Mouse (Mus musculus): ENCODE data around the gene Fbn1.

The Fbn1 gene

GRCm38 (mm10) chr2:125501526-125501925 is 6.3 kb downstream of the Fbn1 start:
- no peak for DNase-seq (ENCODE audit: low spot score)

- DNase-seq (ENCODE audit: low spot score): no peak
Measured at GRCm38 (mm10) chr2:125498216-125498615, 9.6 kb downstream of the Fbn1 start.

GRCm38 (mm10) chr2:125496696-125497095 is 11.1 kb downstream of the Fbn1 start:
- no peak for DNase-seq (ENCODE audit: low spot score)

GRCm38 (mm10) chr2:125494831-125495812 is 12.7 kb downstream of the Fbn1 start:
- DNase-seq (ENCODE audit: low spot score): no peak

- DNase-seq (ENCODE audit: low spot score): no peak
Measured at GRCm38 (mm10) chr2:125494291-125494690, 13.5 kb downstream of the Fbn1 start.

DNA sequence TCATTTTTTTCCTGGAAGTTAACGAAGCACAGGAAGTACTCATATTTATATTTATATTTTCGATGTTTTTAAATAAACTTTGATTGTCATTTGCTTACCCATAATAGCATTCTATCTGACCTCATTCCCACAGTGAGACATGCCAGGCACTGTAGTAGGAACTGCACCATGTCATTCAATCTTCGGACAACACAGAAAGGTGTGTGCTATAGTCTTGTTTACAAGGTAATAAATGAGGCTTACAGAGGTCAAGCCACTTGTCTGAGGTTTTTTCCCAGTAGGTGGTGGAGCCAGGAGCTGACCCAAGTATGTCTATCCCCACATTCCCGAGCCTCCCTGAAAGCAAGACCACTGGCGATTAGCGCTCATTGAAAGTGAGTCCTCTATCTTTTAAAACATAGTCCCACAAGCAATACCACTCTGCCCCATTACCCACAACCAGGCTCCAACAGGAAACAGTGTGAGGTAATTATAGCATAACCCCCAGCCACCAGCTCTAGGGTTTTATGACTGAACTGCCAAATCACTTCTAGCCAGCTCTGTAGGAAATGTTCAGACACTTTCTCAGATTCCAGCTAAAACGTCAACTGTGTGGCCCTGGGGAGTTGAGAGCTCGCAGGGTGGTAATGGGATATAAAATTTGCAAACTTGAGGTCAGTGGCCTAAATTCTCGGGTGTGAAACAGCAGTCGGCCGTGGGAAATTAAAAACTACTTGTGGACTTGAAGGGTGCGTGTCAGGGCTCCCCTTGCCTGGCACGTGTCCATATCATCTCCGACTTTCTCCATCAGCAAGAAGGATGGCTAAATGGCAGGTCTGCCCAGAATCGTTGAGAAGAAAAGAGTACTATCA is 15.5 kb downstream of the Fbn1 start:
- DNase-seq (ENCODE audit: low spot score): no peak

DNA sequence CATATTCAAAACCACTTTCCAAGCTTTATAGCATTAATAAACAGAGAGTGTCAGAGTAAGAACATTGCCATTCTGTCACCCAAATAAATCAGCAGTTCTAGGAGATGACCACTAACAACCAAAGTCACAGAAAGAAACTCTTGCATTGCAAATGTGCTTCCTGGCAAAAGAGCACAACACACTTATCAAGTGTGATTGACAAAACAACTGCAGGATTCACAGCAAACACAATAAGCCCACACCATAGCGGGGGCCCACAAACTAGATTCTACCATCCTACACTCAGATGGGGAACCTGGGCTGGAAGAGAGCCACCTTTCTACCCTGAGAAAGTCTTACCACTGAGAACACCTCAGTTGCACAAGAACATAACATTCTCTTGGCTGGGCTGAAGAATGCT is 17.8 kb downstream of the Fbn1 start:
- no peak for DNase-seq (ENCODE audit: low spot score)

DNA sequence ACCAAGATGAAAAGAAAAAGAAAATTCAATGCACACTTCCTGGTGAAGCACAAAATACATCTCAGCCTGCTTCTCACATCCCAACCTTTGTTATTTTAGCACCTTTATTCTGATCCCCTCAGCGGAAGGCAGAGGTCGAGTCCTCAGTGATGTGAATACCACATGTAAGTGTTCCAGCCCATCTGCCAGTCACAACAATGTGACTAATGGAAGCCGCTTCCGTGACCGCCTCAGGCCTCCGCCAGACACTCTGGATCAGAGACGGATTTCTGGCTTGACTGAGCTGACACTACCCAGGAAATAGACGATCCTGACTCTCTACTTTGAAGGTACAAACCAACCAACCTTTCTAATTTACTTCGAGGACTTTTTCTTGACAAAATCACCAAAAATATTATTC is 22.9 kb downstream of the Fbn1 start:
- DNase-seq (ENCODE audit: low spot score): no peak

DNA sequence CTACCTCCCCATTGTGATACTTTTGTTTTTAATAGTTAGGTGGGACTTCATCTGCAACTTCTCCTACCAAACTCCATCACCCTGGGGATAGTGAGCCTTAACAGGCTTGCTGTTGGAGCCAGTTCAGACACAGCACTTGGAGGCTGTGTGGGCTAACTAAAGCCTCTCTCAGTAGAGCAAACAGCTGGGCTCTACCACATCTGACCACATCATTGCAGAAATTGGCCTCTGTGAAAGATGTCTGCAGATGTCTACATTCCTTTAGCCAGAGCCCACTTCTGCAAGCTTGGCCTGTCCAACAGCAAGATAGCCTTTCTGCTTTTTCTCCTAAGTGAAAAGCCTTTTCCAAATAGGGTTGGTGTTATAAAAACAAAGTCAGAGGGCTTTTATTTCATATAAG is 23.6 kb downstream of the Fbn1 start:
- DNase-seq (ENCODE audit: low spot score): no peak

DNA sequence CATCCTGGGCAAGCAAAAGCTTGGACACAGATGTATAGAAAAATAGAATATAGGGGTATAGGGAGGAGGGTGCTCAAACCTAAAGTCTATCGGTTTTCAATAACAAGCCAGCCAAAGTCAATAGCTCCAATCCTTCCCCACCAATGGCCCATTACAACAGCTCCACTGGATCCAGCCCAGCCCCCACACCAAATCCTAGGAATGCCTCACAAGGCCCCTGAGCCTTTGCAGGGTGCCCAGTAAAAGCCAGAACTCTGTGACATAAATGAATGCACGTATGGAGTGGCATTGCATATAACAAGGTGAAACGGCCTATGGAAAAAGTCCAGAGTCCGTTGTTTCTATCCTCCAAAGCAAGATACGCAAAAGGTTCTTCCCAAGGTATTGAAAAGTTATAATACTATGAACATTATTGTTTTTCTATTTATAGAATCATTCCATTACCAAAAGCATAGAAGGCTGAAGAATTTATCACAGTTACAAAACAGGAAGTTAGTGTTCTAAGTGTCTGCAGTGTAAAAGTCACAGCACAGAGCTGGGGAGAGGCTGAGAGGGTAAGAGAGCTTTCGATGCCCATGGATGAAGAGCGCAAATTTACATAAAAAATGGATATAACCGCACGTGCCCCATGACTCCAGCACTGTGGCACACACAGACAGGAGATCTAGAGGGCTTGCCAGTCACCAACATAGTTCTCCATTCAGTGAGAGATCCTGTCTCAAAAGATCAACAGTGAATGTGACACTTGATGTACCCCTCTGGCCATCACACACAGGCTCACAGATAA is 26.1 kb downstream of the Fbn1 start:
- no peak for DNase-seq (ENCODE audit: low spot score)

GRCm38 (mm10) chr2:125481116-125481515 is 26.7 kb downstream of the Fbn1 start:
- no peak for DNase-seq (ENCODE audit: low spot score)

- DNase-seq (ENCODE audit: low spot score): no peak
Measured at GRCm38 (mm10) chr2:125480057-125480456, 27.7 kb downstream of the Fbn1 start.

- no peak for DNase-seq (ENCODE audit: low spot score)
Measured at GRCm38 (mm10) chr2:125478705-125479104, 29.1 kb downstream of the Fbn1 start.

GRCm38 (mm10) chr2:125477367-125477766 is 30.4 kb downstream of the Fbn1 start:
- no peak for DNase-seq (ENCODE audit: low spot score)

GRCm38 (mm10) chr2:125476231-125476630 is 31.6 kb downstream of the Fbn1 start:
- DNase-seq (ENCODE audit: low spot score): no peak

- DNase-seq (ENCODE audit: low spot score): no peak
Measured at GRCm38 (mm10) chr2:125474690-125475089, 33.1 kb downstream of the Fbn1 start.

DNA sequence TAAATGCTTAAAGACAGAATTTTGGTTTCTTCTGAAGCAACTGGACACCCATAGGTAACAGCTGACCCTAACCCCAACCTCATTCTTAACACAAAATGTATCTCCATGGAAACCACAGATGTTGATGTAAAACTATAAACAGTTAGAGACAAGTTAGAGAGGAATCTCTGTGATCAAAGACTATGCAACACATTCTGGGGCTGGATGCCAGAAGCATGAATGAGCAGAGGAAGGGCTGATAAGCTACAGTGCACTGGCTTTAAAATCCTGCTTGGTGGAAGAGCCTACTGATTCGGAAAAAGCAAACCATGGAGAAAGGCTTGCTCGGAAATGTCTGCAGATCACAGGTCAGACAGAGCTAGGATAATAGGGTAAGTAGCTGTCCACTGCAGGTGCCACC is 34.6 kb downstream of the Fbn1 start:
- DNase-seq (ENCODE audit: low spot score): no peak

GRCm38 (mm10) chr2:125471721-125472120 is 36.1 kb downstream of the Fbn1 start:
- DNase-seq (ENCODE audit: low spot score): no peak

DNA sequence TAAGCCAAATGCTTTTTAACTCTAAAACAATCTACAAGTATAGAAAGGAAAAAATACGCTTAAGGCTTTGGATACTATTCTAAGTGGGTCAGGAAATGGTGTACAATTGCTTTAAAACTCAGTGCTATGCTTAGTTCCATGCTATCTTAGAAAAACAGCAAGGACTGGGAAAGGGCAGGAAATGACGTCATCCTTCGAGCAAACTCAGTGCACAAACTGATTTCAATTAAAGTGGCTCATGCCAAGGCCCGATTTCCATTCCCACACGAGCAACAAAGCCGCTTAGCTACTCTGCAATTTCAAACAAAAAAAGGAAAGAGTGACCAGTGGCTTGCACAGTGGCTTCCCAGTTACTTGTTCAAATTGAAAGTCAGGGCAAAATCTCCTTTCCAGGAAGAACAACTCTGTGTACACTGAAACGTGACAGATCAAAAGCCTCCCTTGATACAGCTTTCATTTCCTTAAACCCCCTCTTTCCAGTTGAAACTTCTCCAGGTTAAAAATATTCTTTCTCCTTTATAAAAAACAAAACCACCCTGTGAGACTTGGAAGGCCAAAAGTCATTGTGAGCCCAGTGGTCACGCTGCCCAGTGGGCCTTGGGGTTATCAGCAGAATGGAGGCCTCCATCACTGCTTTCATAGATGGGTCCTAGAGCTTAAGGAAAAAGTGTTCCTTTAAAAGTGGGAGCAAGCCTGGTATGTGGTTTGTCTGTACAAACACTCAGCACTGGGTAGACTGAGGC is 37.1 kb downstream of the Fbn1 start:
- DNase-seq (ENCODE audit: low spot score): peak; percentile 23

DNA sequence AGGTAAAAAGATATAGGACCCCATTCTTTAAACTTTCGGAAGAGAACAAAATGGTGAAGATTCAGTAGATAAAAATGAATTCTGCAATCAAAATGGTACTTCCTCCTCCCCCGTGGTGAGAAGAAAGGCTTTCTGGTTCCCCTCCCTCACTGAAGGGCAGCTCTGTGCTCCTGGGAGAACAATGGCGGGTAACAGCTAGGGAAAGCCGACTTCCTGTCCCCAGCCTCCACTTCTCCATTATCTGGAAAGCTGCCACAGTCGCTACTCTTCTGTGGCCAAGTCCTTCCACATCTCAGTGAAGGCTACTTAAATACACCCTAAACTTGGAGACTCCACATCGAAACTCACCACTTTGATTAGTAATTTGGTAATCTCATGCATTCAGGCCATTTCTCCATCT is 43.8 kb downstream of the Fbn1 start:
- no peak for DNase-seq (ENCODE audit: low spot score)

GRCm38 (mm10) chr2:125459087-125459486 is 48.7 kb downstream of the Fbn1 start:
- no peak for DNase-seq (ENCODE audit: low spot score)

All from MN1 (cell line).